Mouse (Mus musculus): Measurements from ENCODE around the gene Zfp704. TPM values are rescaled to one million over a fixed set of nuclear protein-coding genes. Genes with fewer than 3 reads are reported as not detected.

Zfp704 gene
- polyA plus RNA-seq, 1 experiment = 9.7 TPM

- DNase-seq = no peak
- TF ChIP-seq POLR2A (IDR thresholded peaks at IDR 0.05; ENCODE audit: borderline replicate concordance, extremely low read depth, low read depth, low read length) (no peak), CTCF (IDR thresholded peaks at IDR 0.05; ENCODE audit: insufficient read depth, low read length) (no peak)
- WGBS = 72% methylated on average over 1 of the region's 1 CpGs
- Histone ChIP-seq H3K4me3 (replicated peaks; ENCODE audit: extremely low read depth, low read depth, low read length) (no peak overlapping the region), H3K4me1 (ENCODE audit: control insufficient read depth, insufficient read depth, low read length) (peaks cover 30% of the 10 kb centered on the region)
These were observed 59.0 kb downstream of the Zfp704 start for GRCm38 (mm10) chr3:9550930-9551329.

DNA sequence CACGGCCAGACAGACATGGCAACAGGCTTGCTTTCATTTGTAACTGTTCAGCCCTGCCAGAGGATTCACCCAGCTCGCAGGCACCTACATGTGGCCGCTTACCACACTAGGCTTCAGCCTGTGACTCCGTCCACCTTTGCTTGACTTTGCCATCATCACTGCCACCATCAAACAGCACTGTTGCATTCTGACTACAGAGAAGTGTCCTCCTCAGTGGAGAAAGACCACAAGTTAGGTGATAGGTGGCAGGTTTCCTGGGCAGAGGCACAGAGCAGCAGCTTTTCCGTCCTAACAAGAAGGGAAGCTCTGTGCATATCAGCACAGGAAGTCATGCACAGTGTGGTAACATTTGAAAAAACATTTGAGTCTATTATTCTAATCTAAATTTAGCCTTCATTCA, 60.1 kb downstream of the Zfp704 start:
- WGBS = 52% methylated on average over 5 of the region's 5 CpGs
- TF ChIP-seq POLR2A (IDR thresholded peaks at IDR 0.05; ENCODE audit: borderline replicate concordance, extremely low read depth, low read depth, low read length) (no peak), CTCF (IDR thresholded peaks at IDR 0.05; ENCODE audit: insufficient read depth, low read length) (no peak)
- H3K4me1 ChIP-seq (ENCODE audit: control insufficient read depth, insufficient read depth, low read length) = peaks cover 30% of the 10 kb centered on the region
- no peak overlapping the region for H3K4me3 ChIP-seq (replicated peaks; ENCODE audit: extremely low read depth, low read depth, low read length)
- DNase-seq = no peak

GRCm38 (mm10) chr3:9548188-9548587, 61.7 kb downstream of the Zfp704 start:
- DNase-seq = no peak
- Histone ChIP-seq H3K4me3 (replicated peaks; ENCODE audit: extremely low read depth, low read depth, low read length) (no peak overlapping the region), H3K4me1 (ENCODE audit: control insufficient read depth, insufficient read depth, low read length) (peaks cover 30% of the 10 kb centered on the region)
- TF ChIP-seq POLR2A (IDR thresholded peaks at IDR 0.05; ENCODE audit: borderline replicate concordance, extremely low read depth, low read depth, low read length) = no peak
- TF ChIP-seq CTCF (IDR thresholded peaks at IDR 0.05; ENCODE audit: insufficient read depth, low read length) = no peak
- 72% methylated on average over 10 of the region's 10 CpGs for WGBS

DNA sequence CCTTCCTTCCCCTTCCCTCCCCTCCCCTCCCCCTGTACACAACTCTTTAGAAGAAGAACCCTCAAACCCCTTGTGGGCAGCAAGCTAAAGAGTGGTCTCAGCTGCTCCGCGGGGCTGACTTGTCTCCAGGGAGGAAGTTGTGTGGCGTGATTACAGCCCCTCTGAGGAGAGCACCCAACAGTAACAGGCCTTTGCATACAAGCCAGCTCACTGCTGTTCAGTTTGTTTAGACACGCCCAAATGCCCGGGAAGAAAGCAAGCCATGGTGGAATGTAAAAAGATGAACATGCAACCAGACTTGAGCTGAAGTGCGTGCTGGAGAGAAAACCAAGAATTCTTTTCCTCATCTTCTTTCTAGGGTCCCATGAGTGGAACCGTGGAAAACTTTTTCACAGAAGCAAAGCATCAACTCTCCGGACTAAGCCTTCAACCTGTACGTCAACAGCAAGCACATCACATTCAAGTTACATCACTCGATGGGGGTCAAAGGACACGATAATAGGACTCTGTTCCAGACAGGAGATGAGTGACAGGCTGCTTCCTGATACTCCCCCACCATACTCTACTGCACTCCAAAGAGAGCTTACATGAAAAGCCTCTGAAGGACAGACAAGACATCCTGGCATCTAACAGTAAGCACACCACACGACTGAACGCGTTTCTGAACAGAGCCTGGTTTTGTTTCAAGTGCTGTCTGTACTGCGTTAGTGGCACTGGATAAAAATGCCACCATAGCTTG, 62.8 kb downstream of the Zfp704 start:
- DNase-seq = no peak
- TF ChIP-seq POLR2A (IDR thresholded peaks at IDR 0.05; ENCODE audit: borderline replicate concordance, extremely low read depth, low read depth, low read length) = no peak
- TF ChIP-seq CTCF (IDR thresholded peaks at IDR 0.05; ENCODE audit: insufficient read depth, low read length) = no peak
- H3K4me3 ChIP-seq (replicated peaks; ENCODE audit: extremely low read depth, low read depth, low read length) = no peak overlapping the region
- WGBS = 15% methylated on average over 15 of the region's 15 CpGs
- peaks cover 24% of the 10 kb centered on the region for H3K4me1 ChIP-seq (ENCODE audit: control insufficient read depth, insufficient read depth, low read length)

DNA sequence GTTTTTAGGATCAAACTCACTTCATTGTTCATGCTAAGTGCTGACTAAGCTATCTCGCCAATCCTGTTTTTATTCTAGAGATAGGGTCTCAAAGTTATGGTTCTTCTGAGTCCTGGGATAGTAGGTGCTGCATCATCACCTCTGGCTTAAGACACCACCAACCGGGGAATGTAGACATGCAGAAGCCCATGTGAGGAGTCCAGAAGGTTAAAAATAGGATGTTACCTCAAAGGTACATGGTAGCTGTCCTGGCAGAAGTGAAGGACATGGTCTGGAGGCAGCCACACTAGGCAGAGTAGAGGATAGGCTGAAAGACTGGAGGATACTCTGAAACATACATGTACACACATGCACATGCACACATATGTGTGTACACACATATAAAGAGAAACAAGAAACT, 65.5 kb downstream of the Zfp704 start:
- H3K4me3 ChIP-seq (replicated peaks; ENCODE audit: extremely low read depth, low read depth, low read length) = no peak overlapping the region
- TF ChIP-seq CTCF (IDR thresholded peaks at IDR 0.05; ENCODE audit: insufficient read depth, low read length) (no peak), POLR2A (IDR thresholded peaks at IDR 0.05; ENCODE audit: borderline replicate concordance, extremely low read depth, low read depth, low read length) (no peak)
- H3K4me1 ChIP-seq (ENCODE audit: control insufficient read depth, insufficient read depth, low read length) = peaks cover 10% of the 10 kb centered on the region; the same call in 1 of the 2 replicates
- WGBS = 92% methylated on average over 2 of the region's 2 CpGs
- no peak for DNase-seq

DNA sequence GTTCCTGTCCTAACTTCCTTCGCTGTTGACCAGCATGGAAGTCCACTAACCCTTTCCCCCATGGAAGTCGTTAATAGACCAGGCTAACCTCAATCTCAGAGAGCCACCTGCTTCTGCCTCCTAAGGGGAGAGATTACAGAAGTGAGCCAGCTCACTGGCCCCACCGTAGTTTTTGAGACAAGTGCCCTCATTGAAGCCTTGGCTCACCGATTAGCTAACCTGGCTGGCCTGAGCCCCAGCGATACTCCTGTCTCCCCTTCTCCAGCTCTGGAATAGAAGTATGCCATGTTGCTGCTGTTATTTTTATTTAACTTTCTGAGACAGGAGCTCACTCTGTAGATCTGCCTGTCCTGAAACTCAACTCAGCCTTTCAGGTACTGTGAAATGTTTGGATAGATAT, 66.0 kb downstream of the Zfp704 start:
- 90% methylated on average over 5 of the region's 5 CpGs for WGBS
- DNase-seq = no peak
- H3K4me3 ChIP-seq (replicated peaks; ENCODE audit: extremely low read depth, low read depth, low read length) = no peak overlapping the region
- peaks cover 10% of the 10 kb centered on the region; the same call in 1 of the 2 replicates for H3K4me1 ChIP-seq (ENCODE audit: control insufficient read depth, insufficient read depth, low read length)
- TF ChIP-seq POLR2A (IDR thresholded peaks at IDR 0.05; ENCODE audit: borderline replicate concordance, extremely low read depth, low read depth, low read length) = no peak
- no peak for TF ChIP-seq CTCF (IDR thresholded peaks at IDR 0.05; ENCODE audit: insufficient read depth, low read length)

DNA sequence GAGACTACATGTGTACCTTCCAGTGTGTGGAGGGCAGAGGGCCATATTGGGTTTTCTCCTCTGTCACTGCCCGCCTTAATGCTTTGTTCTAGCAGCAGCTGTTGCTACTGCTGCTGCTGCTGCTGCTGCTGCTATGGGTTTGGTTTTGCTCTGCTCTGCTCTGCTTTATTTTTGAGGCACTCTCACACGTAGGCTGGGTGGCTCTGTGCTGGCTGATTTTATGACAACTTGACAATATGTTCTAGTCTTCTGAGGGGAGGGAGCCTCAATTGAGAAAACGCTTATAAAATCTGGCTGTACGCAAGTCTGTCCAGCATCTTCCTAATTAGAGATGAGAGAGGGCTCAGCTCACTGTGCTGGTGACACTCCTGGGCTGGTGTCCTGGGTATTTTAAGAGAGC, 66.4 kb downstream of the Zfp704 start:
- peaks cover 10% of the 10 kb centered on the region; the same call in 1 of the 2 replicates for H3K4me1 ChIP-seq (ENCODE audit: control insufficient read depth, insufficient read depth, low read length)
- TF ChIP-seq CTCF (IDR thresholded peaks at IDR 0.05; ENCODE audit: insufficient read depth, low read length) (no peak), POLR2A (IDR thresholded peaks at IDR 0.05; ENCODE audit: borderline replicate concordance, extremely low read depth, low read depth, low read length) (no peak)
- 89% methylated on average over 4 of the region's 4 CpGs for WGBS
- no peak for DNase-seq
- no peak overlapping the region for H3K4me3 ChIP-seq (replicated peaks; ENCODE audit: extremely low read depth, low read depth, low read length)

- Histone ChIP-seq H3K4me3 (replicated peaks; ENCODE audit: extremely low read depth, low read depth, low read length) (no peak overlapping the region), H3K4me1 (ENCODE audit: control insufficient read depth, insufficient read depth, low read length) (peaks cover 7% of the 10 kb centered on the region)
- no peak for TF ChIP-seq POLR2A (IDR thresholded peaks at IDR 0.05; ENCODE audit: borderline replicate concordance, extremely low read depth, low read depth, low read length)
- TF ChIP-seq CTCF (IDR thresholded peaks at IDR 0.05; ENCODE audit: insufficient read depth, low read length) = no peak
- DNase-seq = no peak
- WGBS = 89% methylated on average over 14 of the region's 14 CpGs
These were observed 68.3 kb downstream of the Zfp704 start for GRCm38 (mm10) chr3:9541561-9541960.

GRCm38 (mm10) chr3:9538510-9538909, 71.4 kb downstream of the Zfp704 start:
- WGBS = 90% methylated on average over 2 of the region's 2 CpGs
- peaks cover 7% of the 10 kb centered on the region for H3K4me1 ChIP-seq (ENCODE audit: control insufficient read depth, insufficient read depth, low read length)
- TF ChIP-seq POLR2A (IDR thresholded peaks at IDR 0.05; ENCODE audit: borderline replicate concordance, extremely low read depth, low read depth, low read length) (no peak), CTCF (IDR thresholded peaks at IDR 0.05; ENCODE audit: insufficient read depth, low read length) (no peak)
- no peak for DNase-seq
- H3K4me3 ChIP-seq (replicated peaks; ENCODE audit: extremely low read depth, low read depth, low read length) = no peak overlapping the region

DNA sequence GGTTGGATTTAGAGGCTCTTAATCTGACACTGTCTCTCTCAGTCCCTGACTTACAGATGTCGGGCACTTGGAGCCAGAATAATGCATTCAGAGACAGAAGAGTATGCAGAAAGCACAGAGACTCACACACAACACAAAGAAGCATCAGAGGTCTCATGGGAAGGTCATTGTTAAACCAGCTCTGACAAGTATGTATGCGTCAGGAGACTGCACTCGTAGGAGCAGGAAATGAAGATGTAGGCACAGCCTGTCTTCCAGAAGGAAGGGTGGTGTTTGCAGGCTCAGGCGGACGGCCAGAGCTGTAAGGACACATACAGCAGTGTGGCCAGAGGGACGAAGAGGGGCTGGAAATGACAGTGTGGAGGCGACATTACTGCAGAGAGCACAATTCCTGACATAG, 72.0 kb downstream of the Zfp704 start:
- WGBS = 48% methylated on average over 7 of the region's 7 CpGs
- no peak for TF ChIP-seq CTCF (IDR thresholded peaks at IDR 0.05; ENCODE audit: insufficient read depth, low read length)
- no peak for TF ChIP-seq POLR2A (IDR thresholded peaks at IDR 0.05; ENCODE audit: borderline replicate concordance, extremely low read depth, low read depth, low read length)
- Histone ChIP-seq H3K4me3 (replicated peaks; ENCODE audit: extremely low read depth, low read depth, low read length) (no peak overlapping the region), H3K4me1 (ENCODE audit: control insufficient read depth, insufficient read depth, low read length) (peaks cover 7% of the 10 kb centered on the region)
- DNase-seq = no peak
